Mouse (Mus musculus) ES-E14 (cell line): Measurements from ENCODE around the gene Prpf39. TPM values are rescaled to one million over a fixed set of nuclear protein-coding genes. Genes with fewer than 3 reads are reported as not detected.

Source experiments
- DNase-seq: peaks from one replicate; pipeline ENCODE4 v3.0.0-alpha.2; 2013; ENCODE audit warnings: low read depth, low spot score
- H3K27ac ChIP-seq: 2 replicates; pipeline ENCODE4 v1.5.1; 2012; ENCODE audit warnings: low read depth, mild to moderate bottlenecking, low read length, moderate library complexity, mixed read lengths; ENCODE audit not compliant: poor library complexity, insufficient read depth, severe bottlenecking
- H3K36me3 ChIP-seq: 2 replicates; pipeline ENCODE4 v1.6.1; 2012; ENCODE audit warnings: mild to moderate bottlenecking, low read length, moderate library complexity, mixed read lengths; ENCODE audit not compliant: control insufficient read depth, poor library complexity, insufficient read depth, severe bottlenecking
- H3K4me1 ChIP-seq, 2 experiments: fragments of 150-350 bp in 1 of 2; sonication (generic) in 1 of 2; 2 replicates each; pipeline ENCODE4 v1.6.1; 2012; ENCODE audit warnings: low read length in 2 of 2, mild to moderate bottlenecking in 1 of 2, mixed read lengths in 1 of 2; ENCODE audit not compliant: control insufficient read depth in 2 of 2, insufficient read depth in 2 of 2, poor library complexity in 1 of 2
- H3K4me3 ChIP-seq, 2 experiments: fragments of 150-350 bp in 1 of 2; sonication (generic) in 1 of 2; 2 replicates each; pipeline ENCODE4 v1.5.1; 2012; ENCODE audit warnings: low read length in 2 of 2, low read depth in 1 of 2, mild to moderate bottlenecking in 1 of 2, mixed read lengths in 1 of 2; ENCODE audit not compliant: insufficient read depth in 1 of 2, poor library complexity in 1 of 2, severe bottlenecking in 1 of 2
- H3K9ac ChIP-seq: 2 replicates; pipeline ENCODE4 v1.6.1; 2012; ENCODE audit warnings: low read depth, mild to moderate bottlenecking, low read length, mixed read lengths; ENCODE audit not compliant: poor library complexity, insufficient read depth, severe bottlenecking
- H3K9me3 ChIP-seq: fragments of 150-350 bp; sonication (generic); 2 replicates; pipeline ENCODE4 v1.6.1; 2012; ENCODE audit warnings: low read depth, mild to moderate bottlenecking, low read length; ENCODE audit not compliant: control insufficient read depth, insufficient read depth
- CHD2 ChIP-seq: IDR thresholded peaks from 2 replicates; pipeline ENCODE4 v1.6.1; 2014; ENCODE audit warnings: mild to moderate bottlenecking, low read depth, low read length, inconsistent platforms
- HCFC1 ChIP-seq: IDR thresholded peaks from 2 replicates; pipeline ENCODE4 v1.6.1; 2012; ENCODE audit warnings: low read length, inconsistent platforms, borderline replicate concordance; ENCODE audit not compliant: insufficient read depth
- MAFK ChIP-seq: IDR thresholded peaks from 2 replicates; pipeline ENCODE4 v1.6.1; 2014; ENCODE audit warnings: mild to moderate bottlenecking, low read depth, low read length, inconsistent platforms; ENCODE audit not compliant: insufficient read depth
- ZC3H11A ChIP-seq: IDR thresholded peaks from 2 replicates; pipeline ENCODE4 v1.6.1; 2012; ENCODE audit warnings: low read depth, mild to moderate bottlenecking, inconsistent platforms, low read length, borderline replicate concordance
- ZNF384 ChIP-seq: IDR thresholded peaks from 2 replicates; pipeline ENCODE4 v1.6.1; 2012; ENCODE audit warnings: low read depth, low read length, inconsistent platforms
- in situ Hi-C, 2 experiments: fragments of 600-800 bp; cut with MboI; formaldehyde crosslinking; loops; one replicate each; pipeline ENCODE4 v1.15.1; 2025; ENCODE audit warnings: low sequenced_read_pairs in 2 of 2, inconsistent platforms in 1 of 2; ENCODE audit not compliant: unreplicated experiment in 2 of 2
- total RNA-seq: library from RNA; depleted of rRNA; stranded (reverse); fragments of 300-350 nt; gene quantifications from 2 replicates; pipeline ENCODE4 v1.2.3, GENCODE M21; 2012

The Prpf39 gene
- total RNA-seq, 1 experiment = 26.1 TPM

GRCm38 (mm10) chr12:65036892-65037545 lies 886 bp downstream of the Prpf39 start:
- Histone ChIP-seq H3K27ac (no peak overlapping the region), H3K36me3 (no peaks in the 10 kb centered on the region; the same call in 1 of the 2 replicates), H3K4me3 (peak overlapping the region; percentile 75 to 87; a peak in 3 of 4 replicates), H3K9me3 (peaks cover 10% of the 10 kb centered on the region), H3K4me1 (0 out of 4 replicates have a peak, but pooled peaks cover 0 to 2% of the 10 kb centered on the region in 2 experiments), H3K9ac (no peak overlapping the region; the same call in 1 of the 2 replicates)
- in situ Hi-C loops = no loop called here
- DNase-seq = no peak
- TF ChIP-seq MAFK (no peak), ZNF384 (no peak), CHD2 (no peak), ZC3H11A (no peak), HCFC1 (no peak)

GRCm38 (mm10) chr12:65037546-65037937 lies 1.4 kb downstream of the Prpf39 start:
- in situ Hi-C loops = no loop called here
- Histone ChIP-seq H3K36me3 (no peaks in the 10 kb centered on the region; the same call in 1 of the 2 replicates), H3K27ac (no peak overlapping the region), H3K9me3 (peaks cover 10% of the 10 kb centered on the region), H3K9ac (no peak overlapping the region), H3K4me1 (0 out of 4 replicates have a peak, but pooled peaks cover 0 to 2% of the 10 kb centered on the region in 2 experiments), H3K4me3 (no peak overlapping the region; a peak in 1 of 4 replicates)
- TF ChIP-seq CHD2 (no peak), MAFK (no peak), ZC3H11A (no peak), ZNF384 (no peak), HCFC1 (no peak)
- DNase-seq = no peak

- H3K36me3 ChIP-seq = peaks cover 2% of the 10 kb centered on the region; the same call in 1 of the 2 replicates
- no peaks in the 10 kb centered on the region for H3K4me1 ChIP-seq
- H3K4me3 ChIP-seq = no peak overlapping the region
- DNase-seq = no peak
- in situ Hi-C loops = no loop called here
- no peak overlapping the region for H3K9ac ChIP-seq
- no peak for TF ChIP-seq MAFK
- TF ChIP-seq ZC3H11A = no peak
- TF ChIP-seq ZNF384 = no peak
- no peak for TF ChIP-seq HCFC1
- no peak for TF ChIP-seq CHD2
- no peaks in the 10 kb centered on the region for H3K9me3 ChIP-seq
- no peak overlapping the region for H3K27ac ChIP-seq
Measured at GRCm38 (mm10) chr12:65048799-65049198, 12.7 kb downstream of the Prpf39 start.

GRCm38 (mm10) chr12:65058203-65058602 lies 22.1 kb downstream of the Prpf39 start:
- no peak for TF ChIP-seq MAFK
- TF ChIP-seq HCFC1 = no peak
- TF ChIP-seq CHD2 = no peak
- TF ChIP-seq ZC3H11A = no peak
- TF ChIP-seq ZNF384 = no peak
- DNase-seq = no peak
- peaks cover 5% of the 10 kb centered on the region; the same call in 1 of the 2 replicates for H3K36me3 ChIP-seq

More at GRCm38 (mm10) chr12:65058203-65058602, 22.1 kb downstream of the Prpf39 start:
- H3K9me3 ChIP-seq = no peaks in the 10 kb centered on the region
- H3K4me1 ChIP-seq = no peaks in the 10 kb centered on the region
- H3K4me3 ChIP-seq = no peak overlapping the region
- H3K9ac ChIP-seq = no peak overlapping the region
- in situ Hi-C loops = no loop called here
- no peak overlapping the region for H3K27ac ChIP-seq
